Mouse (Mus musculus): ENCODE measurements around the gene Grap. TPM values are rescaled to one million over a fixed set of nuclear protein-coding genes. Genes with fewer than 3 reads are reported as not detected.

Grap gene
- polyA plus RNA-seq, 1 experiment from 2014 or later, result 11.7 TPM

- H3K9ac ChIP-seq, result no peak overlapping the region
- WGBS, result 84% methylated on average over 2 of the region's 2 CpGs
- no peaks in the 10 kb centered on the region for H3K27me3 ChIP-seq (replicated peaks)
- H3K9me3 ChIP-seq, result no peaks in the 10 kb centered on the region
- ATAC-seq (replicated peaks), result no peak
- H3K4me2 ChIP-seq, result no peak overlapping the region
- H3K4me1 ChIP-seq, result no peaks in the 10 kb centered on the region
- H3K36me3 ChIP-seq (replicated peaks), result no peaks in the 10 kb centered on the region
- H3K27ac ChIP-seq, result no peak overlapping the region
- no peak overlapping the region for H3K4me3 ChIP-seq
Observed at GRCm38 (mm10) chr11:61705581-61705980, 52.5 kb downstream of the Grap start.

GRCm38 (mm10) chr11:61706232-61706631, 53.2 kb downstream of the Grap start:
- Histone ChIP-seq H3K4me3 (no peak overlapping the region), H3K9ac (no peak overlapping the region), H3K4me2 (no peak overlapping the region), H3K4me1 (no peaks in the 10 kb centered on the region), H3K9me3 (no peaks in the 10 kb centered on the region), H3K36me3 (replicated peaks) (no peaks in the 10 kb centered on the region), H3K27me3 (replicated peaks) (no peaks in the 10 kb centered on the region), H3K27ac (no peak overlapping the region)
- no peak for ATAC-seq (replicated peaks)
- WGBS, result 67% methylated on average over 4 of the region's 4 CpGs

- no peak for ATAC-seq (replicated peaks)
- H3K27ac ChIP-seq, result no peak overlapping the region
Observed at GRCm38 (mm10) chr11:61708928-61709327, 55.9 kb downstream of the Grap start.

GRCm38 (mm10) chr11:61713157-61713855, 60.2 kb downstream of the Grap start:
- no peak overlapping the region for H3K27ac ChIP-seq
- no peak overlapping the region for H3K9ac ChIP-seq
- no peaks in the 10 kb centered on the region for H3K36me3 ChIP-seq (replicated peaks)
- no peak overlapping the region for H3K4me3 ChIP-seq
- 65% methylated on average over 15 of the region's 15 CpGs for WGBS
- no peaks in the 10 kb centered on the region for H3K27me3 ChIP-seq (replicated peaks)
- no peak for ATAC-seq (replicated peaks)
- H3K4me1 ChIP-seq, result no peaks in the 10 kb centered on the region; the same call in 1 of the 2 replicates
- H3K9me3 ChIP-seq, result no peaks in the 10 kb centered on the region
- H3K4me2 ChIP-seq, result no peak overlapping the region

More at GRCm38 (mm10) chr11:61708928-61709327, 55.9 kb downstream of the Grap start:
- no peak overlapping the region for H3K9ac ChIP-seq
- WGBS, result 70% methylated on average over 3 of the region's 3 CpGs
- H3K9me3 ChIP-seq, result no peaks in the 10 kb centered on the region
- no peaks in the 10 kb centered on the region for H3K27me3 ChIP-seq (replicated peaks)
- H3K4me2 ChIP-seq, result no peak overlapping the region
- no peaks in the 10 kb centered on the region for H3K4me1 ChIP-seq
- H3K36me3 ChIP-seq (replicated peaks), result no peaks in the 10 kb centered on the region
- no peak overlapping the region for H3K4me3 ChIP-seq

GRCm38 (mm10) chr11:61714346-61715117, 61.5 kb downstream of the Grap start:
- WGBS, result 43% methylated on average over 11 of the region's 11 CpGs
- no peaks in the 10 kb centered on the region for H3K9me3 ChIP-seq
- H3K27me3 ChIP-seq (replicated peaks), result no peaks in the 10 kb centered on the region
- H3K27ac ChIP-seq, result no peak overlapping the region
- no peak overlapping the region for H3K4me3 ChIP-seq
- no peaks in the 10 kb centered on the region; the same call in 1 of the 2 replicates for H3K4me1 ChIP-seq
- H3K36me3 ChIP-seq (replicated peaks), result no peaks in the 10 kb centered on the region
- no peak overlapping the region for H3K4me2 ChIP-seq
- ATAC-seq (replicated peaks), result peak; percentile 87
- H3K9ac ChIP-seq, result no peak overlapping the region

GRCm38 (mm10) chr11:61715130-61715529, 62.1 kb downstream of the Grap start:
- 63% methylated on average over 6 of the region's 6 CpGs for whole genome bisulfite sequencing
- Histone ChIP-seq H3K27ac (no peak overlapping the region), H3K4me1 (no peaks in the 10 kb centered on the region; the same call in 1 of the 2 replicates), H3K27me3 (replicated peaks) (no peaks in the 10 kb centered on the region), H3K4me2 (no peak overlapping the region), H3K36me3 (replicated peaks) (no peaks in the 10 kb centered on the region), H3K4me3 (no peak overlapping the region), H3K9ac (no peak overlapping the region), H3K9me3 (no peaks in the 10 kb centered on the region)
- ATAC-seq (replicated peaks), result peak; percentile 30; the same call in 1 of the 2 replicates

- Histone ChIP-seq H3K4me1 (no peaks in the 10 kb centered on the region; the same call in 1 of the 2 replicates), H3K9me3 (no peaks in the 10 kb centered on the region), H3K36me3 (replicated peaks) (no peaks in the 10 kb centered on the region), H3K27ac (no peak overlapping the region), H3K27me3 (replicated peaks) (no peaks in the 10 kb centered on the region), H3K4me3 (no peak overlapping the region), H3K9ac (no peak overlapping the region), H3K4me2 (no peak overlapping the region)
- no peak for ATAC-seq (replicated peaks)
- 58% methylated on average over 5 of the region's 5 CpGs for WGBS
Observed at GRCm38 (mm10) chr11:61717990-61718389, 64.9 kb downstream of the Grap start.

GRCm38 (mm10) chr11:61719387-61719786, 66.3 kb downstream of the Grap start:
- Histone ChIP-seq H3K4me3 (no peak overlapping the region), H3K4me1 (no peaks in the 10 kb centered on the region; the same call in 1 of the 2 replicates), H3K27me3 (replicated peaks) (no peaks in the 10 kb centered on the region), H3K9me3 (no peaks in the 10 kb centered on the region), H3K9ac (no peak overlapping the region), H3K4me2 (no peak overlapping the region), H3K36me3 (replicated peaks) (no peaks in the 10 kb centered on the region), H3K27ac (no peak overlapping the region)
- whole genome bisulfite sequencing, result 53% methylated on average over 3 of the region's 3 CpGs
- ATAC-seq (replicated peaks), result no peak

- no peak overlapping the region for H3K4me2 ChIP-seq
- no peaks in the 10 kb centered on the region for H3K27me3 ChIP-seq (replicated peaks)
- H3K9me3 ChIP-seq, result no peaks in the 10 kb centered on the region
- H3K4me1 ChIP-seq, result no peaks in the 10 kb centered on the region; the same call in 1 of the 2 replicates
- H3K9ac ChIP-seq, result no peak overlapping the region
- no peak overlapping the region for H3K4me3 ChIP-seq
- no peak overlapping the region for H3K27ac ChIP-seq
- no peak for ATAC-seq (replicated peaks)
- H3K36me3 ChIP-seq (replicated peaks), result no peaks in the 10 kb centered on the region
- WGBS, result 68% methylated on average over 8 of the region's 8 CpGs
Observed at GRCm38 (mm10) chr11:61719826-61720225, 66.8 kb downstream of the Grap start.

- Histone ChIP-seq H3K36me3 (replicated peaks) (no peaks in the 10 kb centered on the region), H3K27ac (no peak within 1 kb of the TSS), H3K4me2 (no peak within 1 kb of the TSS), H3K27me3 (replicated peaks) (no peaks in the 10 kb centered on the region), H3K9me3 (no peaks in the 10 kb centered on the region), H3K4me3 (no peak within 1 kb of the TSS), H3K9ac (no peak within 1 kb of the TSS), H3K4me1 (no peaks in the 10 kb centered on the region)
- no peak for ATAC-seq (replicated peaks)
- 86% methylated on average over 3 of the region's 3 CpGs for WGBS
Observed at GRCm38 (mm10) chr11:61720636-61721035, 67.6 kb downstream of the Grap start, which contains the start of gene Slc5a10. TSS of gene Slc5a10 (minus strand) at chr11:61720826.

- 67% methylated on average over 5 of the region's 5 CpGs for WGBS
- Histone ChIP-seq H3K27me3 (replicated peaks) (no peaks in the 10 kb centered on the region), H3K9ac (no peak overlapping the region), H3K4me3 (no peak overlapping the region), H3K4me2 (no peak overlapping the region), H3K36me3 (replicated peaks) (peaks cover 1% of the 10 kb centered on the region; the same call in 1 of the 2 replicates), H3K4me1 (no peaks in the 10 kb centered on the region), H3K27ac (no peak overlapping the region), H3K9me3 (no peaks in the 10 kb centered on the region)
- ATAC-seq (replicated peaks), result no peak
Observed at GRCm38 (mm10) chr11:61722077-61722476, 69.0 kb downstream of the Grap start.

Data from midbrain, embryonic 15.5 days (tissue).